Mouse (Mus musculus): Measurements from ENCODE around the gene Arhgap6.

Arhgap6 gene

GRCm38 (mm10) chrX:169107372-169107771 is 312.5 kb downstream of the Arhgap6 start:
- in situ Hi-C loops (cut with MboI, MseI): no loop called here

- in situ Hi-C loops (cut with MboI, MseI): no loop called here
These were observed 315.1 kb downstream of the Arhgap6 start for GRCm38 (mm10) chrX:169110031-169110430.

GRCm38 (mm10) chrX:169112662-169113061 is 317.8 kb downstream of the Arhgap6 start:
- in situ Hi-C loops (cut with MboI, MseI): no loop called here

- in situ Hi-C loops (cut with MboI, MseI): no loop called here
These were observed 328.3 kb downstream of the Arhgap6 start for GRCm38 (mm10) chrX:169123115-169123772.

- in situ Hi-C loops (cut with MboI, MseI): no loop called here
These were observed 328.9 kb downstream of the Arhgap6 start for GRCm38 (mm10) chrX:169123773-169124151.

- in situ Hi-C loops (cut with MboI, MseI): loop anchor here (5.0 kb wide), 2 partner anchors 48 to 413 kb away; partner anchors contain the start of gene Amelx (in 2 of the 2)
These were observed 344.9 kb downstream of the Arhgap6 start for GRCm38 (mm10) chrX:169139758-169140157.

- in situ Hi-C loops (cut with MboI, MseI): loop anchor here in 1 of 2 experiments (5.0 kb wide), 1 partner anchor 412 kb away; no protein-coding TSS in a partner anchor
These were observed 345.6 kb downstream of the Arhgap6 start for GRCm38 (mm10) chrX:169140467-169140866.

GRCm38 (mm10) chrX:169153805-169154204 is 358.9 kb downstream of the Arhgap6 start:
- in situ Hi-C loops (cut with MboI, MseI): loop anchor here in 1 of 2 experiments (10.0 kb wide), 1 partner anchor 1259 kb away; no protein-coding TSS in a partner anchor

GRCm38 (mm10) chrX:169158385-169158784 is 363.5 kb downstream of the Arhgap6 start:
- in situ Hi-C loops (cut with MboI, MseI): loop anchor here in 1 of 2 experiments (10.0 kb wide), 1 partner anchor 1264 kb away; no protein-coding TSS in a partner anchor

- in situ Hi-C loops (cut with MboI, MseI): no loop called here
These were observed 376.1 kb downstream of the Arhgap6 start for GRCm38 (mm10) chrX:169170981-169171380.

- in situ Hi-C loops (cut with MboI, MseI): no loop called here
These were observed 378.9 kb downstream of the Arhgap6 start for GRCm38 (mm10) chrX:169173796-169174195.

- in situ Hi-C loops (cut with MboI, MseI): no loop called here
These were observed 383.7 kb downstream of the Arhgap6 start for GRCm38 (mm10) chrX:169178634-169179033.

- in situ Hi-C loops (cut with MboI, MseI): loop anchor here (5.0 kb wide), 1 partner anchor 50 kb away; no protein-coding TSS in a partner anchor
These were observed 392.2 kb downstream of the Arhgap6 start, which contains the start of gene Amelx for GRCm38 (mm10) chrX:169187100-169187499. Gene Amelx (minus strand): TSS chrX:169187200.

- in situ Hi-C loops (cut with MboI, MseI): loop anchor here in 1 of 2 experiments (10.0 kb wide), 1 partner anchor 735 kb away; no protein-coding TSS in a partner anchor
These were observed 415.1 kb downstream of the Arhgap6 start for GRCm38 (mm10) chrX:169210019-169210418.

GRCm38 (mm10) chrX:169220064-169220463 is 425.2 kb downstream of the Arhgap6 start:
- in situ Hi-C loops (cut with MboI, MseI): no loop called here

GRCm38 (mm10) chrX:169222357-169223062 is 427.6 kb downstream of the Arhgap6 start:
- in situ Hi-C loops (cut with MboI, MseI): no loop called here

- in situ Hi-C loops (cut with MboI, MseI): no loop called here
These were observed 461.0 kb downstream of the Arhgap6 start for GRCm38 (mm10) chrX:169255915-169256314.

GRCm38 (mm10) chrX:169256741-169257140 is 461.8 kb downstream of the Arhgap6 start:
- in situ Hi-C loops (cut with MboI, MseI): no loop called here

GRCm38 (mm10) chrX:169261034-169261433 is 466.1 kb downstream of the Arhgap6 start:
- in situ Hi-C loops (cut with MboI, MseI): no loop called here

GRCm38 (mm10) chrX:169262212-169262611 is 467.3 kb downstream of the Arhgap6 start:
- in situ Hi-C loops (cut with MboI, MseI): no loop called here

- in situ Hi-C loops (cut with MboI, MseI): no loop called here
These were observed 468.7 kb downstream of the Arhgap6 start for GRCm38 (mm10) chrX:169263433-169264172.

- in situ Hi-C loops (cut with MboI, MseI): no loop called here
These were observed 504.7 kb downstream of the Arhgap6 start for GRCm38 (mm10) chrX:169299579-169299978.

Data from T-helper 17 cell (primary cell).